Mouse (Mus musculus) neural tube, embryonic 14.5 days (tissue): Measurements from ENCODE around the gene Cct4. TPM values are rescaled to one million over a fixed set of nuclear protein-coding genes. Genes with fewer than 3 reads are reported as not detected.

ENCODE experiments used
- ATAC-seq: fragments of 200-750 bp; cut with Nextera tagmentation; 2 replicates; pipeline ENCODE4 v1.8.0; 2017; ENCODE audit warnings: low read depth, mild to moderate bottlenecking, moderate TSS enrichment, moderate library complexity
- H3K27ac ChIP-seq: fragments of 300-500 bp; sonication (generic); 2 replicates; pipeline ENCODE4 v1.5.1; 2014; ENCODE audit warnings: low read depth, mild to moderate bottlenecking, control low read depth, low read length, moderate library complexity, mixed read lengths
- H3K27me3 ChIP-seq: fragments of 300-500 bp; sonication (generic); 2 replicates; pipeline ENCODE4 v1.6.1; 2014; ENCODE audit warnings: low read length; ENCODE audit not compliant: control insufficient read depth, insufficient read depth
- H3K36me3 ChIP-seq: fragments of 300-500 bp; sonication (generic); 2 replicates; pipeline ENCODE4 v1.6.1; 2014; ENCODE audit warnings: low read length, mixed read lengths; ENCODE audit not compliant: control insufficient read depth, insufficient read depth
- H3K4me1 ChIP-seq: fragments of 300-500 bp; sonication (generic); 2 replicates; pipeline ENCODE4 v1.6.1; 2014; ENCODE audit warnings: low read length; ENCODE audit not compliant: control insufficient read depth, insufficient read depth
- H3K4me2 ChIP-seq: fragments of 300-500 bp; sonication (generic); 2 replicates; pipeline ENCODE4 v1.6.1; 2014; ENCODE audit warnings: mild to moderate bottlenecking, low read depth, low read length, control low read depth
- H3K4me3 ChIP-seq: fragments of 300-500 bp; sonication (generic); 2 replicates; pipeline ENCODE4 v1.5.1; 2014; ENCODE audit warnings: low read depth, low read length, control low read depth, mixed read lengths
- H3K9ac ChIP-seq: fragments of 300-500 bp; sonication (generic); replicated peaks from 2 replicates; pipeline ENCODE4 v1.6.1; 2014; ENCODE audit warnings: low read depth, mild to moderate bottlenecking, control low read depth, low read length, mixed read lengths
- H3K9me3 ChIP-seq: fragments of 300-500 bp; sonication (generic); 2 replicates; pipeline ENCODE4 v1.6.1; 2016; ENCODE audit warnings: low read length; ENCODE audit not compliant: control insufficient read depth
- WGBS: fragments of 180-500 bp; shearing (Covaris S2); extraction: QIAGEN DNeasy Blood & Tissue Kit; methylation state at CpG from one replicate; pipeline ENCODE4 v1.1.7; 2014; 5-methylcytosine and 5-hydroxymethylcytosine counted together
- polyA plus RNA-seq: library from polyadenylated mRNA; unstranded; fragments of >200 nt; fragmentation: Nextera tagmentation; extraction: Ambion mirVana; gene quantifications from 2 replicates; pipeline ENCODE4 v1.2.1, GENCODE M21; 2014

The Cct4 gene
- 291 and 314 TPM in 2 replicates for polyA plus RNA-seq

GRCm38 (mm10) chr11:22990393-22991126, at the start of gene Cct4:
TSS of gene Cct4 (plus strand) at chr11:22990519.
- Histone ChIP-seq H3K36me3 (peaks cover 17% of the 10 kb centered on the region), H3K4me2 (peak within 1 kb of the TSS; percentile 83), H3K27ac (peak within 1 kb of the TSS; percentile 92), H3K4me3 (peak within 1 kb of the TSS; percentile 91), H3K9me3 (no peaks in the 10 kb centered on the region), H3K27me3 (peaks cover 3% of the 10 kb centered on the region; the same call in 1 of the 2 replicates), H3K4me1 (peaks cover 11% of the 10 kb centered on the region), H3K9ac (peak within 1 kb of the TSS; percentile 90)
- ATAC-seq = peak; percentile 99
- under 1% methylated on average over 66 of the region's 66 CpGs for WGBS

GRCm38 (mm10) chr11:22949101-22949500, 41.2 kb upstream of the Cct4 start:
- Histone ChIP-seq H3K4me1 (no peaks in the 10 kb centered on the region), H3K4me3 (no peak overlapping the region), H3K36me3 (no peaks in the 10 kb centered on the region), H3K9me3 (no peaks in the 10 kb centered on the region), H3K4me2 (no peak overlapping the region), H3K9ac (no peak overlapping the region), H3K27me3 (no peaks in the 10 kb centered on the region), H3K27ac (no peak overlapping the region)
- ATAC-seq = no peak
- 83% methylated on average over 1 of the region's 1 CpGs for WGBS

- no peaks in the 10 kb centered on the region for H3K27me3 ChIP-seq
- 92% methylated on average over 6 of the region's 6 CpGs for WGBS
- no peaks in the 10 kb centered on the region for H3K9me3 ChIP-seq
- H3K36me3 ChIP-seq = no peaks in the 10 kb centered on the region
- no peak overlapping the region for H3K27ac ChIP-seq
- H3K4me2 ChIP-seq = no peak overlapping the region
- H3K4me1 ChIP-seq = no peaks in the 10 kb centered on the region
- no peak for ATAC-seq
- no peak overlapping the region for H3K4me3 ChIP-seq
- no peak overlapping the region for H3K9ac ChIP-seq
Observed at GRCm38 (mm10) chr11:22950131-22950530, 40.2 kb upstream of the Cct4 start.

- Histone ChIP-seq H3K9ac (no peak overlapping the region), H3K4me3 (no peak overlapping the region), H3K27ac (no peak overlapping the region), H3K4me2 (no peak overlapping the region), H3K36me3 (no peaks in the 10 kb centered on the region), H3K27me3 (no peaks in the 10 kb centered on the region), H3K4me1 (no peaks in the 10 kb centered on the region), H3K9me3 (no peaks in the 10 kb centered on the region)
- ATAC-seq = no peak
- 95% methylated on average over 7 of the region's 7 CpGs for WGBS
Observed at GRCm38 (mm10) chr11:22952668-22953067, 37.7 kb upstream of the Cct4 start.

- Histone ChIP-seq H3K27me3 (no peaks in the 10 kb centered on the region), H3K4me2 (no peak overlapping the region), H3K9me3 (no peaks in the 10 kb centered on the region), H3K36me3 (no peaks in the 10 kb centered on the region), H3K4me3 (no peak overlapping the region), H3K4me1 (no peaks in the 10 kb centered on the region), H3K9ac (no peak overlapping the region), H3K27ac (no peak overlapping the region)
- ATAC-seq = no peak
- 97% methylated on average over 6 of the region's 6 CpGs for WGBS
Observed at GRCm38 (mm10) chr11:22956346-22956745, 34.0 kb upstream of the Cct4 start.

- H3K36me3 ChIP-seq = no peaks in the 10 kb centered on the region
- H3K4me1 ChIP-seq = no peaks in the 10 kb centered on the region
- no peak overlapping the region for H3K27ac ChIP-seq
- no peak for ATAC-seq
- no peaks in the 10 kb centered on the region for H3K9me3 ChIP-seq
- H3K4me3 ChIP-seq = no peak overlapping the region
- no peak overlapping the region for H3K9ac ChIP-seq
- H3K27me3 ChIP-seq = no peaks in the 10 kb centered on the region
- WGBS = 76% methylated on average over 4 of the region's 4 CpGs
- no peak overlapping the region for H3K4me2 ChIP-seq
Observed at GRCm38 (mm10) chr11:22956830-22957229, 33.5 kb upstream of the Cct4 start.

- Histone ChIP-seq H3K36me3 (no peaks in the 10 kb centered on the region), H3K27ac (no peak overlapping the region), H3K27me3 (no peaks in the 10 kb centered on the region), H3K4me1 (no peaks in the 10 kb centered on the region), H3K4me3 (no peak overlapping the region), H3K4me2 (no peak overlapping the region), H3K9me3 (no peaks in the 10 kb centered on the region), H3K9ac (no peak overlapping the region)
- WGBS = 94% methylated on average over 4 of the region's 4 CpGs
- ATAC-seq = no peak
Observed at GRCm38 (mm10) chr11:22957791-22958374, 32.4 kb upstream of the Cct4 start.

GRCm38 (mm10) chr11:22962101-22962500, 28.2 kb upstream of the Cct4 start:
- H3K27ac ChIP-seq = no peak overlapping the region
- no peaks in the 10 kb centered on the region for H3K36me3 ChIP-seq
- H3K4me1 ChIP-seq = no peaks in the 10 kb centered on the region
- H3K4me3 ChIP-seq = no peak overlapping the region
- H3K4me2 ChIP-seq = no peak overlapping the region
- ATAC-seq = no peak
- H3K27me3 ChIP-seq = no peaks in the 10 kb centered on the region
- 90% methylated on average over 1 of the region's 1 CpGs for WGBS
- 0 out of 2 replicates have a peak, but pooled peaks cover 2% of the 10 kb centered on the region for H3K9me3 ChIP-seq
- no peak overlapping the region for H3K9ac ChIP-seq

GRCm38 (mm10) chr11:22964401-22964800, 25.9 kb upstream of the Cct4 start:
- Histone ChIP-seq H3K4me1 (no peaks in the 10 kb centered on the region), H3K36me3 (no peaks in the 10 kb centered on the region), H3K4me3 (no peak overlapping the region), H3K9me3 (0 out of 2 replicates have a peak, but pooled peaks cover 2% of the 10 kb centered on the region), H3K27me3 (no peaks in the 10 kb centered on the region), H3K4me2 (no peak overlapping the region), H3K9ac (no peak overlapping the region), H3K27ac (no peak overlapping the region)
- WGBS = 75% methylated on average over 4 of the region's 4 CpGs
- no peak for ATAC-seq
